Mouse (Mus musculus) heart, postnatal 0 days (tissue): ENCODE measurements around the gene Dync1li1. TPM values are rescaled to one million over a fixed set of nuclear protein-coding genes. Genes with fewer than 3 reads are reported as not detected.

ENCODE experiments used
- ATAC-seq: fragments of 200-750 bp; cut with Nextera tagmentation; 2 replicates; pipeline ENCODE4 v1.8.0; 2017; ENCODE audit warnings: low read depth, moderate number of reproducible peaks, moderate library complexity; ENCODE audit not compliant: insufficient read depth
- DNase-seq: peaks from one replicate; pipeline ENCODE4 v3.0.0-alpha.2; 2016; ENCODE audit warnings: low spot score
- H3K27ac ChIP-seq: fragments of 300-500 bp; sonication (generic); 2 replicates; pipeline ENCODE4 v1.5.1; 2014; ENCODE audit warnings: low read depth, mild to moderate bottlenecking
- H3K27me3 ChIP-seq: fragments of 300-500 bp; sonication (generic); 2 replicates; pipeline ENCODE4 v1.6.1; 2014; ENCODE audit warnings: low read length, mixed read lengths; ENCODE audit not compliant: control insufficient read depth, insufficient read depth
- H3K36me3 ChIP-seq: fragments of 300-500 bp; sonication (generic); replicated peaks from 2 replicates; pipeline ENCODE4 v1.6.1; 2014; ENCODE audit warnings: low read length, mixed read lengths; ENCODE audit not compliant: control insufficient read depth, insufficient read depth
- H3K4me1 ChIP-seq: fragments of 300-500 bp; sonication (generic); 2 replicates; pipeline ENCODE4 v1.6.1; 2014; ENCODE audit warnings: antibody characterized with exemption; ENCODE audit not compliant: control insufficient read depth, insufficient read depth
- H3K4me2 ChIP-seq: fragments of 300-500 bp; sonication (generic); 2 replicates; pipeline ENCODE4 v1.6.1; 2014; ENCODE audit warnings: low read depth, mild to moderate bottlenecking, low read length, moderate library complexity
- H3K4me3 ChIP-seq: fragments of 300-500 bp; sonication (generic); 2 replicates; pipeline ENCODE4 v1.5.1; 2014; ENCODE audit warnings: low read depth, low read length
- H3K9ac ChIP-seq: fragments of 300-500 bp; sonication (generic); replicated peaks from 2 replicates; pipeline ENCODE4 v1.6.1; 2014; ENCODE audit warnings: low read depth, low read length, mixed read lengths
- H3K9me3 ChIP-seq: fragments of 300-500 bp; sonication (generic); replicated peaks from 2 replicates; pipeline ENCODE4 v1.6.1; 2016; ENCODE audit warnings: low read length; ENCODE audit not compliant: control insufficient read depth
- CTCF ChIP-seq: IDR thresholded peaks from 2 replicates; pipeline ENCODE4 v1.5.1; 2016; ENCODE audit warnings: antibody characterized with exemption, control low read depth, low read depth
- EP300 ChIP-seq: IDR thresholded peaks from 2 replicates; pipeline ENCODE4 v1.6.1; 2016; ENCODE audit warnings: antibody characterized with exemption, low read depth
- WGBS: fragments of 180-500 bp; shearing (Covaris S2); extraction: QIAGEN DNeasy Blood & Tissue Kit; methylation state at CpG from one replicate; pipeline ENCODE4 v1.1.7; 2014; 5-methylcytosine and 5-hydroxymethylcytosine counted together
- polyA plus RNA-seq: library from polyadenylated mRNA; unstranded; fragments of >200 nt; fragmentation: Nextera tagmentation; extraction: Ambion mirVana; gene quantifications from 2 replicates; pipeline ENCODE4 v1.2.1, GENCODE M21; 2015
- total RNA-seq: library from RNA; depleted of rRNA; stranded (reverse); fragments of >200 nt; gene quantifications from 2 replicates; pipeline ENCODE4 v1.2.3, GENCODE M21; 2014; ENCODE audit warnings: low replicate concordance

Dync1li1 gene
- total and polyA plus RNA-seq, 2 experiments from 2014 or later: 75.2 to 84.0 TPM

DNA sequence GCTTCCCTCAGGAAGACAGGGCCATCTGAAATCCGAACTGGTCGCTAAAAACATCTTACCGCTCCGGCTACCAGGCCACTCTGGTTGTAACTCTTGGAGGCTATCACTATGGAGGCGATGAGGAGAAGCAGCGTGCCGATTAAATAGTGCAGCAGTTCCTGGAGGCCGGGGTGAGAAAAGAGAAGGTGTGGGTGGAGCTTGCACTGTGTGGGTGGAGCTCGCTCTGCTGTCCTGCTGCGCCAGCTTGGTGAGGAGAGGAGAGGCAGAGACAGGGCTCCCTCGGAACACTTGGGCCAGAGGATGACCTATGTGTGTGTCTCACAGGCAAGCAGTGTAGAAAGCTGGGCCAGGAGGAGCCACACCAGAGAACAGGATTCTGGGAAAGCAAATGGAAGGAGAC, 73.3 kb downstream of the Dync1li1 start:
- no peak for ATAC-seq
- no peak overlapping the region for H3K9ac ChIP-seq
- 77% methylated on average over 11 of the region's 11 CpGs for WGBS
- no peak overlapping the region for H3K27ac ChIP-seq
- no peaks in the 10 kb centered on the region for H3K27me3 ChIP-seq
- no peak for DNase-seq
- peaks cover 60% of the 10 kb centered on the region for H3K36me3 ChIP-seq
- no peaks in the 10 kb centered on the region for H3K9me3 ChIP-seq
- H3K4me2 ChIP-seq: no peak overlapping the region
- no peak overlapping the region for H3K4me3 ChIP-seq
- no peaks in the 10 kb centered on the region for H3K4me1 ChIP-seq
- TF ChIP-seq EP300 (no peak), CTCF (no peak)

DNA sequence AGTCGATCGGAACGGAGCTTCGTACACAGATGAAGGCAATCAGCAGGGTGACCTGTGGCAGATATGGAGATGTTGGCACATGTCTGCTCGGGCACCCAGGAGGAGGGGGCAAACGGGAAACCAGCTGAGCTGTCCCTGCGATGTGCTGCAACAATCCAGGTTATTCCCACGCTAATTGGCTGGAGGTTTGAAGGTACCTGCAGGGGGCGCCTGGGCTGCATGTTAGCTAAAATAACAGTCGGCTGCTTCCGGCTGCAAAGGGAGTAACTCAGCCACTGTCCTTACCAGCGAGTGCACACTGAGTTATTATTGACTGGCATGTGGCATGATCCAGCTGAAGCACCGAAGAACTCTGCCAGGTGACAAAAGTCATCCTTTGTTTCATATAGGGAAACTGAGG, 74.8 kb downstream of the Dync1li1 start:
- Histone ChIP-seq H3K4me2 (no peak overlapping the region), H3K27ac (no peak overlapping the region), H3K27me3 (no peaks in the 10 kb centered on the region), H3K4me1 (peaks cover 7% of the 10 kb centered on the region; the same call in 1 of the 2 replicates), H3K36me3 (peaks cover 51% of the 10 kb centered on the region), H3K9ac (no peak overlapping the region), H3K4me3 (no peak overlapping the region), H3K9me3 (no peaks in the 10 kb centered on the region)
- 63% methylated on average over 13 of the region's 13 CpGs for WGBS
- ATAC-seq (no peak), DNase-seq (no peak)
- TF ChIP-seq CTCF: peak; percentile 44
- no peak for TF ChIP-seq EP300

DNA sequence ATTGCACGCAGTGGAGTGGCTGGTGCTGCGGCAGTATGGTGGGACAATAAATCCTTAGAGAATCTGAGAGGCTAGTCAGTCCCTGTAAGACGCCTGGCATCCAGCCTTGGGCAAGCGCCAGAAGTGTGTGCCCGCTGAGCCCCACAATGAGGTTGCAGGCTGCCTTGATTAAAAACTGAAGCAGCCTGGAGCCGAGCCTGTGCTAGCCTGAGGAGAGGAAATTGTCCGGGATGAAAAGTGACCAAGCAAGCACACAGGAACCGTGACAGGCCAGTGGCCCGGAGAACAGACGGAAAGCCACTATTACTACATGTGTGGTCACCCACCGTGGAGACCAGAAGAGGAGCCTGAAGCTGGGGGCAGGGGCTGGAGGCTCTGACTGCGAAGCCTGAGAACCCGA, 78.4 kb downstream of the Dync1li1 start:
- H3K27ac ChIP-seq: no peak overlapping the region
- H3K36me3 ChIP-seq: peaks cover 19% of the 10 kb centered on the region; the same call in 1 of the 2 replicates
- no peaks in the 10 kb centered on the region for H3K27me3 ChIP-seq
- WGBS: 70% methylated on average over 13 of the region's 13 CpGs
- peaks cover 9% of the 10 kb centered on the region; the same call in 1 of the 2 replicates for H3K4me1 ChIP-seq
- H3K4me2 ChIP-seq: no peak overlapping the region
- DNase-seq (no peak), ATAC-seq (no peak)
- H3K9me3 ChIP-seq: no peaks in the 10 kb centered on the region
- no peak overlapping the region for H3K4me3 ChIP-seq
- no peak overlapping the region for H3K9ac ChIP-seq
- TF ChIP-seq EP300: no peak
- TF ChIP-seq CTCF: no peak

- TF ChIP-seq CTCF (no peak), EP300 (no peak)
- no peak overlapping the region for H3K9ac ChIP-seq
- DNase-seq (no peak), ATAC-seq (no peak)
- WGBS: 59% methylated on average over 2 of the region's 2 CpGs
- peaks cover 18% of the 10 kb centered on the region; the same call in 1 of the 2 replicates for H3K36me3 ChIP-seq
- H3K27ac ChIP-seq: no peak overlapping the region
- no peak overlapping the region for H3K4me3 ChIP-seq
- no peaks in the 10 kb centered on the region for H3K9me3 ChIP-seq
- no peaks in the 10 kb centered on the region for H3K27me3 ChIP-seq
- peaks cover 9% of the 10 kb centered on the region; the same call in 1 of the 2 replicates for H3K4me1 ChIP-seq
- no peak overlapping the region for H3K4me2 ChIP-seq
Observed at GRCm38 (mm10) chr9:114767507-114767906, 78.9 kb downstream of the Dync1li1 start.

- Histone ChIP-seq H3K4me3 (no peak overlapping the region), H3K4me2 (no peak overlapping the region), H3K9ac (no peak overlapping the region), H3K4me1 (peaks cover 9% of the 10 kb centered on the region; the same call in 1 of the 2 replicates), H3K36me3 (peaks cover 17% of the 10 kb centered on the region; the same call in 1 of the 2 replicates), H3K9me3 (no peaks in the 10 kb centered on the region), H3K27ac (no peak overlapping the region), H3K27me3 (no peaks in the 10 kb centered on the region)
- ATAC-seq (no peak), DNase-seq (no peak)
- TF ChIP-seq CTCF (no peak), EP300 (no peak)
- 47% methylated on average over 10 of the region's 10 CpGs for WGBS
Observed at GRCm38 (mm10) chr9:114768066-114768465, 79.5 kb downstream of the Dync1li1 start.

DNA sequence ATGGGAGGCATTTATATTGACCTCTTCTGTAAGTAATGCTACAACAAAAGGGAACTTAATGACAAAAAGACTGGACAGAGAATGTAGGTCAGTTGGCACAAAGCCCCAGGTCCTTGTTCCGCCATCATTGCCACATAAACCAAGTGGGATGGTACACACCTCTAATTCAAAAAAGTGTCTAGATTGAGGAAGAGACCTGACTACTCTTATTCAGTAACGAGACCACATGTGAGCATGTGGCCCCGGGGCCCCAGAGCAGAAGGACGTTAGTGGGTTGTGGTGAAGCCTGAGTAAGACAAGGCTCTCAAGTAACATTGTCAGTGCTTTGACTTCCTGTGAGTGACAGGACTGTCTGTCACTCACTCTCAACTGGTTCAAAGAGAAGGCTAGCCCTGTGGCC, 81.6 kb downstream of the Dync1li1 start:
- H3K27me3 ChIP-seq: no peaks in the 10 kb centered on the region
- DNase-seq: no peak
- no peak overlapping the region for H3K27ac ChIP-seq
- TF ChIP-seq CTCF (no peak), EP300 (no peak)
- no peak overlapping the region for H3K4me3 ChIP-seq
- H3K9ac ChIP-seq: no peak overlapping the region
- H3K36me3 ChIP-seq: peaks cover 12% of the 10 kb centered on the region; the same call in 1 of the 2 replicates
- 89% methylated on average over 4 of the region's 4 CpGs for WGBS
- ATAC-seq: no peak
- no peak overlapping the region for H3K4me2 ChIP-seq
- no peaks in the 10 kb centered on the region for H3K9me3 ChIP-seq
- H3K4me1 ChIP-seq: peaks cover 9% of the 10 kb centered on the region; the same call in 1 of the 2 replicates
